Mouse (Mus musculus): ENCODE results near the gene Wwox. TPM values are rescaled to one million over a fixed set of nuclear protein-coding genes. Genes with fewer than 3 reads are reported as not detected.

Wwox gene
- total and polyA plus RNA-seq, 3 experiments: 7.8 to 11.5 (median 9.1) TPM

DNA sequence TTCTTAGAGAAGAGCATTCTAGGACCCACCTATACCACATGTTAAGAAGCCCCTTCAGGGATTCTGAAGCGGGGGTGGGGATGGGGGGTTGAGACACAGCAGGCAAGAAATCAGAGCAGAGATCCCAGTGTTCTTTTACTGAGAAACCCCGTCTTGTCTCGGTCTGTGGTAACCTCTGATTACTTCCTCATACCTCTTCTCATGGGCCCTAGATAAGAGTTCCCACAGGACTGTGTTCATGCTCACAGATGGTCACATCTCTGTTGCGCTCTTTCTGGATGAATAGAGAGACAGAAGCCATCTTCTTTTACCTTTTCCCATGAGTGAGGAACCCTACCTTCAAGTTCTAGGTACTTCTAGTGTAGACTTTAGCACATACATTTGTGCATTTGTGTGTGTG is 488.5 kb downstream of the Wwox start:
- H3K4me1 ChIP-seq (ENCODE audit: control insufficient read depth in 1 of 2, insufficient read depth in 2 of 2): peaks cover 0 to 5% of the 10 kb centered on the region in 2 experiments; a peak in 1 of 4 replicates
- no peak for DNase-seq (ENCODE audit: extremely low read depth)
- no peak for TF ChIP-seq POLR2AphosphoS2 (IDR thresholded peaks at IDR 0.05; ENCODE audit: low read depth, low read length)
- TF ChIP-seq ETS1 (conservative IDR thresholded peaks at IDR 0.05; ENCODE audit: low read depth, low read length): no peak
- TF ChIP-seq USF2 (conservative IDR thresholded peaks at IDR 0.05; ENCODE audit: low read depth, low read length): no peak
- TF ChIP-seq ZNF384 (IDR thresholded peaks at IDR 0.05; ENCODE audit: low read depth, low read length): no peak
- no peak for TF ChIP-seq MXI1 (IDR thresholded peaks at IDR 0.05; ENCODE audit: low read depth, low read length)
- no peak for TF ChIP-seq PAX5 (IDR thresholded peaks at IDR 0.05; ENCODE audit: low read length)
- no peak for TF ChIP-seq GABPA (IDR thresholded peaks at IDR 0.05; ENCODE audit: insufficient replicate concordance, low read depth, low read length)
- H3K4me3 ChIP-seq (replicated peaks in 1 of 3; ENCODE audit: low read depth in 2 of 3, low read length in 2 of 3, poor library complexity in 1 of 3): no peak overlapping the region
- H3K79me2 ChIP-seq (replicated peaks; ENCODE audit: control insufficient read depth, extremely low read depth, insufficient read depth, poor library complexity, severe bottlenecking): no peaks in the 10 kb centered on the region
- H3K9me3 ChIP-seq (replicated peaks; ENCODE audit: low read length): no peaks in the 10 kb centered on the region
- H3K36me3 ChIP-seq (replicated peaks in 1 of 2; ENCODE audit: control insufficient read depth in 1 of 2, insufficient read depth in 1 of 2, low read length in 1 of 2): no peaks in the 10 kb centered on the region
- no peak overlapping the region for H3K4me2 ChIP-seq (ENCODE audit: insufficient read depth, low read depth, poor library complexity, severe bottlenecking)
- in situ Hi-C loops (cut with MboI; ENCODE audit: low pct_ligation_motif_present, low pct_unique_long_range_greater_than_20kb, low sequenced_read_pairs): no loop called here
- no peak overlapping the region for H3K9ac ChIP-seq (ENCODE audit: insufficient read depth, low read depth)
- dilution Hi-C loops (cut with MboI; ENCODE audit: extremely low pct_ligation_motif_present, extremely low pct_unique_long_range_greater_than_20kb, low sequenced_read_pairs): no loop called here
- no peak overlapping the region for H3K27ac ChIP-seq (ENCODE audit: insufficient read depth, low read depth)
- H3K27me3 ChIP-seq (replicated peaks): no peaks in the 10 kb centered on the region

DNA sequence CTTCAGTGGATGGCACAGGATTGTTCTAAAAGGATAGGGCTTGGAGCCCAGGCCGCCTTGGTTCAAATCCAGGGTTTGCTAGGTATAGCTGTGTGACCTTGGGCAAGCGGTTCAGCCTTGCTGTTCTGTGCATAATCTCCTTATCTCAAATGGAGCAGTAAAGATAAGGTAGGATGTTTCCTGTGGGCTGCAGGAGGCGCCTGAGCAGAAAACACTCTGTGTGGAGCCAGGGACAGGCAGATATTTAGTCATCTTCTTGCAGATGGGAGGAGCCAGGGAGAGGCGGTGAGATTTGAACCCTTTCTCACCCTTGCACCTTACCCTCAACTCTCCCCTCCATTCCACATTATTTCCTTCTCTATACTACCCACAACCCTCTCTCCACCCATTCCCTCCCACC is 490.1 kb downstream of the Wwox start:
- Histone ChIP-seq H3K27me3 (replicated peaks) (no peaks in the 10 kb centered on the region), H3K36me3 (replicated peaks in 1 of 2; ENCODE audit: control insufficient read depth in 1 of 2, insufficient read depth in 1 of 2, low read length in 1 of 2) (no peaks in the 10 kb centered on the region), H3K4me3 (replicated peaks in 1 of 3; ENCODE audit: low read depth in 2 of 3, low read length in 2 of 3, poor library complexity in 1 of 3) (no peak overlapping the region), H3K9ac (ENCODE audit: insufficient read depth, low read depth) (no peak overlapping the region), H3K79me2 (replicated peaks; ENCODE audit: control insufficient read depth, extremely low read depth, insufficient read depth, poor library complexity, severe bottlenecking) (no peaks in the 10 kb centered on the region), H3K4me2 (ENCODE audit: insufficient read depth, low read depth, poor library complexity, severe bottlenecking) (no peak overlapping the region), H3K27ac (ENCODE audit: insufficient read depth, low read depth) (no peak overlapping the region), H3K4me1 (ENCODE audit: control insufficient read depth in 1 of 2, insufficient read depth in 2 of 2) (peaks cover 0 to 5% of the 10 kb centered on the region in 2 experiments; a peak in 1 of 4 replicates), H3K9me3 (replicated peaks; ENCODE audit: low read length) (no peaks in the 10 kb centered on the region)
- no peak for TF ChIP-seq MAFK (IDR thresholded peaks at IDR 0.05; ENCODE audit: insufficient replicate concordance, low read length)
- no peak for TF ChIP-seq ETS1 (conservative IDR thresholded peaks at IDR 0.05; ENCODE audit: low read depth, low read length)
- TF ChIP-seq MAX (IDR thresholded peaks at IDR 0.05; ENCODE audit: low read length): no peak
- TF ChIP-seq SIN3A (IDR thresholded peaks at IDR 0.05; ENCODE audit: low read length): no peak
- no peak for TF ChIP-seq E2F4 (IDR thresholded peaks at IDR 0.05; ENCODE audit: insufficient replicate concordance, low read depth, low read length)
- no peak for TF ChIP-seq ZMIZ1 (IDR thresholded peaks at IDR 0.05; ENCODE audit: low read depth, low read length)
- TF ChIP-seq USF1 (IDR thresholded peaks at IDR 0.05; ENCODE audit: low read depth, low read length): no peak
- TF ChIP-seq TBP (conservative IDR thresholded peaks at IDR 0.05; ENCODE audit: low read depth, low read length): no peak
- no peak for TF ChIP-seq JUN (IDR thresholded peaks at IDR 0.05; ENCODE audit: insufficient read depth, low read depth, low read length)
- TF ChIP-seq IRF4 (IDR thresholded peaks at IDR 0.05; ENCODE audit: low read depth, low read length): no peak
- no peak for TF ChIP-seq PAX5 (IDR thresholded peaks at IDR 0.05; ENCODE audit: low read length)
- TF ChIP-seq SMC3 (IDR thresholded peaks at IDR 0.05; ENCODE audit: low read depth, low read length): no peak
- TF ChIP-seq MAZ (IDR thresholded peaks at IDR 0.05; ENCODE audit: low read depth, low read length): no peak
- TF ChIP-seq GABPA (IDR thresholded peaks at IDR 0.05; ENCODE audit: insufficient replicate concordance, low read depth, low read length): no peak
- in situ Hi-C loops (cut with MboI; ENCODE audit: low pct_ligation_motif_present, low pct_unique_long_range_greater_than_20kb, low sequenced_read_pairs) (no loop called here), dilution Hi-C loops (cut with MboI; ENCODE audit: extremely low pct_ligation_motif_present, extremely low pct_unique_long_range_greater_than_20kb, low sequenced_read_pairs) (no loop called here)
- DNase-seq (ENCODE audit: extremely low read depth): no peak
